Mouse (Mus musculus) CH12.LX (cell line): ENCODE results near the gene Cspg4. TPM values are rescaled to one million over a fixed set of nuclear protein-coding genes. Genes with fewer than 3 reads are reported as not detected.

ENCODE experiments used
- DNase-seq: peaks from one replicate; pipeline ENCODE4 v3.0.0-alpha.2; 2013; ENCODE audit errors: extremely low read depth
- H3K27ac ChIP-seq: 2 replicates; pipeline ENCODE4 v1.5.1; 2012; ENCODE audit warnings: low read depth, mild to moderate bottlenecking, control low read depth, moderate library complexity; ENCODE audit not compliant: insufficient read depth
- H3K27me3 ChIP-seq: replicated peaks from 2 replicates; pipeline ENCODE3; 2012; ENCODE audit warnings: inconsistent platforms
- H3K36me3 ChIP-seq, 2 experiments: replicated peaks in 1 of 2; 2 replicates each; pipeline versions ENCODE3 to v1.6.1; 2012; ENCODE audit warnings: inconsistent platforms in 1 of 2, low read length in 1 of 2, mild to moderate bottlenecking in 1 of 2, mixed read lengths in 1 of 2, moderate library complexity in 1 of 2; ENCODE audit not compliant: control insufficient read depth in 1 of 2, insufficient read depth in 1 of 2
- H3K4me1 ChIP-seq, 2 experiments: 2 replicates each; pipeline ENCODE4 v1.6.1; 2012; ENCODE audit warnings: inconsistent platforms in 1 of 2, moderate library complexity in 1 of 2; ENCODE audit not compliant: insufficient read depth in 2 of 2, control insufficient read depth in 1 of 2
- H3K4me2 ChIP-seq: 2 replicates; pipeline ENCODE4 v1.6.1; 2012; ENCODE audit warnings: low read depth, mild to moderate bottlenecking, control low read depth; ENCODE audit not compliant: poor library complexity, insufficient read depth, severe bottlenecking
- H3K4me3 ChIP-seq, 3 experiments: fragments of 150-350 bp in 1 of 3; sonication (generic) in 1 of 3; replicated peaks in 1 of 3; 2 replicates each; pipeline versions ENCODE3 to v1.5.1; 2011 to 2012; ENCODE audit warnings: low read depth in 2 of 3, low read length in 2 of 3, mild to moderate bottlenecking in 2 of 3, moderate library complexity in 2 of 3, control low read depth in 1 of 3, improper control_type of control experiment in 1 of 3, inconsistent platforms in 1 of 3, mixed read lengths in 1 of 3; ENCODE audit not compliant: poor library complexity in 1 of 3
- H3K79me2 ChIP-seq: replicated peaks from 2 replicates; pipeline ENCODE4 v1.6.1; 2012; ENCODE audit warnings: mild to moderate bottlenecking, moderate library complexity; ENCODE audit not compliant: control insufficient read depth, poor library complexity, insufficient read depth, severe bottlenecking; ENCODE audit errors: extremely low read depth
- H3K9ac ChIP-seq: 2 replicates; pipeline ENCODE4 v1.6.1; 2012; ENCODE audit warnings: low read depth, mild to moderate bottlenecking, control low read depth, moderate library complexity; ENCODE audit not compliant: insufficient read depth
- H3K9me3 ChIP-seq: replicated peaks from 2 replicates; pipeline ENCODE3; 2012; ENCODE audit warnings: low read length, inconsistent platforms, mixed read lengths
- CHD1 ChIP-seq: IDR thresholded peaks from 2 replicates; pipeline ENCODE4 v1.6.1; 2012; ENCODE audit warnings: low read depth, low read length, improper control_type of control experiment, inconsistent platforms
- CHD2 ChIP-seq: IDR thresholded peaks from 2 replicates; pipeline ENCODE4 v1.6.1; 2011; ENCODE audit warnings: low read length, improper control_type of control experiment
- CTCF ChIP-seq, 2 experiments: IDR thresholded peaks in 1 of 2; conservative IDR thresholded peaks in 1 of 2; 2 replicates each; pipeline ENCODE4 v1.5.1; 2011 to 2012; ENCODE audit warnings: low read depth in 2 of 2, low read length in 2 of 2, improper control_type of control experiment in 1 of 2, inconsistent platforms in 1 of 2, mild to moderate bottlenecking in 1 of 2, moderate library complexity in 1 of 2
- ELF1 ChIP-seq: IDR thresholded peaks from 2 replicates; pipeline ENCODE4 v1.6.1; 2014; ENCODE audit warnings: low read depth, mild to moderate bottlenecking, inconsistent platforms, low read length, improper control_type of control experiment
- EP300 ChIP-seq: IDR thresholded peaks from 2 replicates; pipeline ENCODE4 v1.6.1; 2011; ENCODE audit warnings: low read length, improper control_type of control experiment
- ETS1 ChIP-seq: conservative IDR thresholded peaks from 2 replicates; pipeline ENCODE4 v1.6.1; 2012; ENCODE audit warnings: low read depth, mild to moderate bottlenecking, inconsistent platforms, low read length, improper control_type of control experiment, moderate library complexity
- GABPA ChIP-seq: IDR thresholded peaks from 2 replicates; pipeline ENCODE4 v1.6.1; 2012; ENCODE audit warnings: low read depth, low read length, improper control_type of control experiment, inconsistent platforms; ENCODE audit not compliant: insufficient replicate concordance
- JUN ChIP-seq: IDR thresholded peaks from 2 replicates; pipeline ENCODE4 v1.6.1; 2011; ENCODE audit warnings: low read depth, mild to moderate bottlenecking, low read length, improper control_type of control experiment, moderate library complexity; ENCODE audit not compliant: insufficient read depth
- JUND ChIP-seq: conservative IDR thresholded peaks from 2 replicates; pipeline ENCODE4 v1.6.1; 2011; ENCODE audit warnings: low read depth, low read length, improper control_type of control experiment
- KAT2A ChIP-seq: IDR thresholded peaks from 2 replicates; pipeline ENCODE4 v1.6.1; 2012; ENCODE audit warnings: low read length, improper control_type of control experiment, inconsistent platforms; ENCODE audit not compliant: insufficient replicate concordance
- MAFK ChIP-seq: IDR thresholded peaks from 2 replicates; pipeline ENCODE4 v1.6.1; 2011; ENCODE audit warnings: low read length, improper control_type of control experiment; ENCODE audit not compliant: insufficient replicate concordance
- MAX ChIP-seq: IDR thresholded peaks from 2 replicates; pipeline ENCODE4 v1.6.1; 2011; ENCODE audit warnings: low read length, improper control_type of control experiment
- MAZ ChIP-seq: IDR thresholded peaks from 2 replicates; pipeline ENCODE4 v1.6.1; 2012; ENCODE audit warnings: low read depth, mild to moderate bottlenecking, inconsistent platforms, low read length, improper control_type of control experiment, moderate library complexity
- MEF2A ChIP-seq: IDR thresholded peaks from 2 replicates; pipeline ENCODE4 v1.6.1; 2014; ENCODE audit warnings: low read depth, mild to moderate bottlenecking, inconsistent platforms, low read length, improper control_type of control experiment, borderline replicate concordance
- MXI1 ChIP-seq: IDR thresholded peaks from 2 replicates; pipeline ENCODE4 v1.6.1; 2011; ENCODE audit warnings: mild to moderate bottlenecking, low read depth, low read length, improper control_type of control experiment
- MYC ChIP-seq: IDR thresholded peaks from 2 replicates; pipeline ENCODE4 v1.6.1; 2011; ENCODE audit warnings: low read depth, mild to moderate bottlenecking, improper control_type of control experiment, low read length
- NRF1 ChIP-seq: IDR thresholded peaks from 2 replicates; pipeline ENCODE4 v1.6.1; 2014; ENCODE audit warnings: low read depth, mild to moderate bottlenecking, inconsistent platforms, low read length, improper control_type of control experiment, moderate library complexity
- POLR2AphosphoS2 ChIP-seq: IDR thresholded peaks from 2 replicates; pipeline ENCODE4 v1.6.1; 2011; ENCODE audit warnings: low read depth, low read length, improper control_type of control experiment
- RCOR1 ChIP-seq: conservative IDR thresholded peaks from 2 replicates; pipeline ENCODE4 v1.6.1; 2012; ENCODE audit warnings: low read depth, mild to moderate bottlenecking, inconsistent platforms, low read length, improper control_type of control experiment
- SIN3A ChIP-seq: IDR thresholded peaks from 2 replicates; pipeline ENCODE4 v1.6.1; 2012; ENCODE audit warnings: low read length, improper control_type of control experiment, inconsistent platforms
- SMC3 ChIP-seq: IDR thresholded peaks from 2 replicates; pipeline ENCODE4 v1.6.1; 2011; ENCODE audit warnings: low read depth, low read length, improper control_type of control experiment
- TBP ChIP-seq: conservative IDR thresholded peaks from 2 replicates; pipeline ENCODE4 v1.6.1; 2011; ENCODE audit warnings: low read depth, low read length, improper control_type of control experiment
- TCF12 ChIP-seq: IDR thresholded peaks from 2 replicates; pipeline ENCODE4 v1.6.1; 2014; ENCODE audit warnings: low read depth, mild to moderate bottlenecking, inconsistent platforms, low read length, improper control_type of control experiment
- USF1 ChIP-seq: IDR thresholded peaks from 2 replicates; pipeline ENCODE4 v1.6.1; 2014; ENCODE audit warnings: low read depth, mild to moderate bottlenecking, inconsistent platforms, low read length, improper control_type of control experiment
- ZC3H11A ChIP-seq: IDR thresholded peaks from 2 replicates; pipeline ENCODE4 v1.6.1; 2012; ENCODE audit warnings: low read depth, mild to moderate bottlenecking, inconsistent platforms, low read length, improper control_type of control experiment
- ZKSCAN1 ChIP-seq: IDR thresholded peaks from 2 replicates; pipeline ENCODE4 v1.6.1; 2012; ENCODE audit warnings: low read depth, inconsistent platforms, low read length, improper control_type of control experiment, borderline replicate concordance
- dilution Hi-C: fragments of 300-500 bp; cut with MboI; formaldehyde crosslinking; loops from 2 replicates; pipeline ENCODE4 v1.14.3; 2020; ENCODE audit warnings: low sequenced_read_pairs; ENCODE audit not compliant: extremely low pct_unique_long_range_greater_than_20kb, extremely low pct_ligation_motif_present
- in situ Hi-C: fragments of 300-500 bp; cut with MboI; formaldehyde crosslinking; loops from 3 replicates; pipeline ENCODE4 v1.14.3; 2019; ENCODE audit warnings: low sequenced_read_pairs, low pct_ligation_motif_present, low pct_unique_long_range_greater_than_20kb, mixed read lengths
- polyA plus RNA-seq: library from polyadenylated mRNA; unstranded; fragments of >175 nt; gene quantifications from 2 replicates; pipeline ENCODE4 v1.2.1, GENCODE M21; 2012; ENCODE audit warnings: low read depth; ENCODE audit not compliant: insufficient read length
- total RNA-seq, 2 experiments: library from RNA; depleted of rRNA; stranded (reverse); fragments of 300-350 nt in 1 of 2; fragments of >200 nt in 1 of 2; gene quantifications; 2 replicates each; pipeline ENCODE4 v1.2.3; 2012 to 2014

Cspg4 gene
- total and polyA plus RNA-seq, 3 experiments = 0.06 to 0.08 TPM; not detected in 1

DNA sequence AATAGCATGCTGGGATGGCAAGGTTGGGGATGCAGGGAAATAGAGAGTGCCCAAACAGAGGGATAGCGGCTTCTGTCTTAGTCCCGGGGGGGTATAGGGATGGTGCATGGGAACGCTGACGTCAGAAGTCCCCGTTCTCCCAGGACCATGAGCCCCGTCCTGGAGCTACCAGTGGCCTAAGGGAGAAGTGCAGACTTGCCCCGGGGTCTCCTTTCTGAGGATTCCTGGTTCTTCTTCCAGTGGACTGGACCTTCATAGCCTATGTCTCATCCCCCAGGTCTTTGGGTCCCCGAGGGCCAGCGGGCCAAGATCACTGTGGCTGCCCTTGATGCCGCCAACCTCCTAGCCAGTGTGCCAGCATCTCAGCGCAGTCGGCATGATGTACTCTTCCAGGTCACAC is 31.9 kb downstream of the Cspg4 start:
- peaks cover 2% of the 10 kb centered on the region for H3K27me3 ChIP-seq

DNA sequence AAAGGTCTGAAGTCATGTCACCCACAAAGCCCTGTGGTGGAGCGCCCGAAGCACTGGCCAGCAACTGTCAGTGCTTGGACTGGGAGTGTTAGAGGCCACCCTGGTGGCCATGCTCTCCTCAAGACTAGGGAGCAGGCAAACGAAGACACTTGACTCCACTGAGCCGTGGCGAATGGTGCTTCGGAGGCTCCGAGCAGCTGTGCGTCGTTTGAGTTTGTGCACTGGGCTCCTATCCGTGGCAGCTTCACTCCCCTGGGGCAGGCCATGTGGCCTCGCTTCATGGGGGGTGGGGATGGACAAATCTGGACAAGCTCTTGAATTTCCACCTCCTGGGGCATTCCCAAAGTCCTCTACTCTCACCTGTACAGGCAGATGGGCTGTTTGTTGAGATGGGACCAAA is 34.6 kb downstream of the Cspg4 start:
- H3K9me3 ChIP-seq = no peaks in the 10 kb centered on the region
- peaks cover 14 to 57% of the 10 kb centered on the region in 2 experiments for H3K4me1 ChIP-seq
- no peak overlapping the region for H3K4me3 ChIP-seq
- TF ChIP-seq MAZ = no peak
- no peak for TF ChIP-seq MAFK
- no peak for TF ChIP-seq CHD2
- TF ChIP-seq SIN3A = no peak
- TF ChIP-seq MXI1 = 0 out of 2 replicates have a peak, but pooled peaks have one; percentile 34
- TF ChIP-seq ZC3H11A = no peak
- TF ChIP-seq USF1 = peak; percentile 20; the same call in 1 of the 2 replicates
- TF ChIP-seq ELF1 = no peak
- no peak for TF ChIP-seq CTCF (conservative IDR thresholded peaks at IDR 0.05 in 1 of 2, IDR thresholded peaks at IDR 0.05 in 1 of 2; ENCODE audit: low read depth in 2 of 2, low read length in 2 of 2)
- peak; percentile 80 for TF ChIP-seq MYC
- TF ChIP-seq TBP = no peak
- no peak for TF ChIP-seq KAT2A
- TF ChIP-seq CHD1 = no peak
- no peak for TF ChIP-seq JUND
- no peak for TF ChIP-seq ETS1
- TF ChIP-seq EP300 = peak; percentile 32; the same call in 1 of the 2 replicates
- TF ChIP-seq MAX = peak; percentile 87
- no peak for TF ChIP-seq ZKSCAN1
- TF ChIP-seq JUN = no peak
- TF ChIP-seq RCOR1 = no peak
- TF ChIP-seq MEF2A = no peak
- TF ChIP-seq TCF12 = 0 out of 2 replicates have a peak, but pooled peaks have one; percentile 56
- no peak for TF ChIP-seq SMC3
- H3K36me3 ChIP-seq = no peaks in the 10 kb centered on the region
- dilution Hi-C loops = no loop called here
- H3K27me3 ChIP-seq = peaks cover 2% of the 10 kb centered on the region
- in situ Hi-C loops = loop anchor here (10.0 kb wide), 1 partner anchor 315 kb away; no protein-coding TSS in a partner anchor
- H3K79me2 ChIP-seq = no peaks in the 10 kb centered on the region
- peak; percentile 63 for DNase-seq
- H3K4me2 ChIP-seq = no peak overlapping the region
- H3K27ac ChIP-seq = no peak overlapping the region
- H3K9ac ChIP-seq = no peak overlapping the region

More for the DNA sequence above, 31.9 kb downstream of the Cspg4 start:
- Histone ChIP-seq H3K9me3 (no peaks in the 10 kb centered on the region), H3K79me2 (no peaks in the 10 kb centered on the region), H3K4me2 (no peak overlapping the region), H3K4me3 (no peak overlapping the region), H3K27ac (no peak overlapping the region)
- in situ Hi-C loops = loop anchor here (10.0 kb wide), 1 partner anchor 318 kb away; no protein-coding TSS in a partner anchor
- no peak for TF ChIP-seq JUN
- TF ChIP-seq POLR2AphosphoS2 = no peak
- TF ChIP-seq MAFK = no peak
- no peak for TF ChIP-seq EP300
- no peak for TF ChIP-seq NRF1
- no peak for TF ChIP-seq CHD2
- no peak for TF ChIP-seq GABPA
- no peak for TF ChIP-seq USF1
- no peak for TF ChIP-seq SIN3A
- TF ChIP-seq, all 38 proteins: peak for 0
- Histone ChIP-seq H3K36me3 (no peaks in the 10 kb centered on the region), H3K9ac (no peak overlapping the region), H3K4me1 (peaks cover 14 to 67% of the 10 kb centered on the region in 2 experiments)
- no peak for DNase-seq
- dilution Hi-C loops = no loop called here
